Mouse (Mus musculus): Measurements from ENCODE around the gene Swi5.
"Not testable (repeated sequence)": the region's sequence is repeated elsewhere in the genome, so short reads cannot be mapped to it uniquely, and the experiment has no call there.

Gene Swi5

DNA sequence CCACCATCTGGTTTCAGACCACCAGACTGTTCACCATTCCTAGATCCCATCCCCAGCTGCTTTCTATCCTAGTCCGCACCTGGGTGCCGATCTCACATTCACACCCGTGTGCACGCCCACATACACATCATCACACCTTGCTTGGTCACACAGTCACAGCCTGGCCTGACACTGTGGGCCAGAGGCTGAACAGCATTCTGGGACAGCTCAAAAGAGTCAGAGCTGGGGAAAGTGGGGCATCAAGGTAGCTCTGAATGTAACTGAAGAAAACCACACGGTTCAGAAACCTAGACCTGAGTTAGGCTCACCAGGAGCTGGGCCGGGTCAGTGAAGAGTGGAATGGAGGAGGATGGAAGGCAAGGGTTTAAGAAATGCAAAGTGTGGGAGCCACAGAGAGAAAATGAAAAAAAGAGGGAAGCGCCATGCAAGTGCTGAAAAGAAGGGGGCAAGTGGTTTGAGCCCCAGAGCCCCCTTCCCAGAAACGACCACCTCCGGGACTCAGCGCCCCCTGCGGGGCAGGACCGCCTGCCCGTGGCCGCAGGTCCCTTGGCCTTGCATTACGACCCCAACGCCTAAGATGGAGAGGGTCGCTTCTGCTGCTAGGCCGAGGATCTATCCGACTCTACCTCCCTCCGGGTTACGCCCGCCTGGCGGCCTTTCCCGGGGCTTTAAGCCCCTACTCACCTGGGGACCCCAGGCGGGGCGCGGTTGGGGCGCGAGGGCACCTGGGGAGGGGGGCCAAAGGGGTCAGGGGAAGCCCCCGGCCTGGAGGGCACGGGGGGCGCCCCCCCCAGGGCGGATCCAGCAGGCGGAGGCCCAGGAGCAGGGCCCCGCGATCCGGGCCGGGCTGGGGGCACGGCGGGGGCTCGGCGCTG is 23.8 kb upstream of the Swi5 start:
- DNase-seq, result peak in 1 of 2 experiments; percentile 21

DNA sequence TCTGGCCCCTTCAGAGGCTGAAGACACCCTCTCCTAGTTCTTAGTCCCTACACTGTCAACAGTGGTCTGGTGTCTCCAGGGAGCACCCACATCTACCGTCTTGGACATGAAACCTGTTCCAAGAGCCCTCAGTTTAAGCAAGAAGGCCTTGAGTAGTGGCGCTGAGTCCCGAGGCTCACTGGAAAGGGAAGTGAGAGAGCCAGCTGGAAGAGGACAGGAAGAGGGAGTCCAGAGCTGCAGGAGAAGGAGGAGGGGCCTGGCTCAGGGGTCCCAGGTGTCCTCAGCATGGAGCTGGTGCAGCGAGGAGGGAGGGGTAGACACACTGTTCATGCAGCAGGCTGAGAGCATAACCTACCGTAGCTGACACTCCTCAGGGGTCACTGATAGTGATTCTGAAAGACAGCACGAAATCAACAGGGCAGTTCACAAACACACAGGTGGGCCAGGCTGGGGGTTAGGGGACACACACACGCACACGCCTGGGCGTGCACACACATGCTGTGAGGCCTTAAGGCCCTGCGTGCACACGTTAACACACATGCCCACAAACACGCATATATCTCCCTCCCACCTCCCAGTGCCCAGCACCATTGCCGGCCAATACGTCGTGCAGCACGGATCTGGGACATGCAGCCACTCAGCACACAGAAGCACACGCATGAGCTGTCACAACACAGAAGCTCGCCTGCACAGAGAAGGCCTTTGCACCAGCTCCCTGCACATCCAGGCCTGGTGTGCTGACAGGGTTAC is 22.4 kb upstream of the Swi5 start:
- DNase-seq, result peak in 1 of 2 experiments; percentile 28

DNA sequence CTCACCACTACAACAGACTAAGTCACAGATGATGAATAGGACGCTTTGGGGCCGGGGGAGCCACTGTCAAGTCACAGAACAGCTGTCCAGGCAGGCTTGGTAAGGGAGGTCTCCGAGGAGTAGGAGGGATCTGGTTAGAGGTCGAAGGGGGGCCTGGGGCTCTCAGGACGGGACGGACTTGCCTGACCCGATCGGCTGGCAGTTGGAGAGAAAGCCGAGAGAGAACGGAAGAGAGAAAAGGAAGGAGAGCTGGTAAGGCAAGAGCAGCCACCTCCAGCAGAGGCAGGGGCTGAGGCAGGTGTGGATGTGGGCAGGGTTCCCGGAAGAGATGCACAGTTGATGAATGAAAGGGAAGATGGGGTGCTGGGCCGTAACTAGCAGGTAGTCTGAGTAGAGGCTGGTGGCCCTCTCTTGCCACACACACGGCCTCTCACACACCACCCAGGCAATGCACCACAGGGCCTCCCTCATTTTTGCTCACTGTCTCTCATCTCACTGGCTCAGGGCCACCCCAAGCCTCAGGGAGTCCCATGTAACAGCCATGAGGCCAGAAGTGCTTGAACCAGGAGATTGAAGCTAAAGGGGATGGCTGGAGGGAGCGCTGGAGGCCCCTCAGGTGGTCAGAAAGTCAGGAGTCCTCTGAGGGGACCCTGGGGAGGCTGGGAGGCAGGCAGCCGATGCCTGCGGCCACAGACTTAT is 21.1 kb upstream of the Swi5 start:
- DNase-seq, result peak; percentile 57 to 59

DNA sequence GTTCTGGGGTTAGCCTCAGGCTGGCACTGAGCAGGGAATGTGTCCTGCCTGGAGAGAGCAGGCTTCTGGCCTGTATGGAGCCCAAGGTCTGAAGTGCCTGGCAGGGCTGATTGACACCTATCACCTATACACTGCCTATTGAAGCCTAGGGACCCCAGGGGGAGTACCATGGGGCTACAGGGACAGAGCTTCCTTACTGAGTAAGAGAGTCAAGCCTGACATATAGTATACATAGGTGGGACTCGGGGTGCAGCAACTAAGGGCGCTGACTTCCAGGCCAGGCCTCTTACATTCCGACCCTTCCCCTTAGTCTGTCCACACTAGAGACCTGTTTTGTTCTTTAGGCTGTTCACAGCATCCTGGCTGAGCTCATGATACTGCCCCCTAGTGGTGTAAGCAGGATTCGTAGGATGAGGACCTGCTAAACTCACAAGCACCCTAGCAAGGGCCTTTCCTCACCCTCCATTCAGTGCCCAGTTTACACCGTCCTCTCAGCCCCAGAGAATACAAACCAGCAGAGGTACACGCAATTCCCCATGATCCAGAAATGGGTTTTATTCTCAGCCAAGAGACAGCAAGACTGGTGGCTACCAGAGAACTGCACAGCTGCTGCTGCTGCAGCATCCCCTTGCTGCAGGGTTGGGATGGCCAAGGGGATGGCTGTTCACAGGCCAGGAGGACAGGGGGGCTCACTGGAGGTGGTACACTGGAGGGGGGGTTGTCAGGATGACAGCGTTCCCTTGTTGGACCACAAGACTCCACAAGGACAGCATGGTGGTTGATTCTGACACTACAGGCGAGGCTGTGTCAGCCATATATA is 20.3 kb upstream of the Swi5 start:
- DNase-seq, result peak; percentile 79 to 83

DNA sequence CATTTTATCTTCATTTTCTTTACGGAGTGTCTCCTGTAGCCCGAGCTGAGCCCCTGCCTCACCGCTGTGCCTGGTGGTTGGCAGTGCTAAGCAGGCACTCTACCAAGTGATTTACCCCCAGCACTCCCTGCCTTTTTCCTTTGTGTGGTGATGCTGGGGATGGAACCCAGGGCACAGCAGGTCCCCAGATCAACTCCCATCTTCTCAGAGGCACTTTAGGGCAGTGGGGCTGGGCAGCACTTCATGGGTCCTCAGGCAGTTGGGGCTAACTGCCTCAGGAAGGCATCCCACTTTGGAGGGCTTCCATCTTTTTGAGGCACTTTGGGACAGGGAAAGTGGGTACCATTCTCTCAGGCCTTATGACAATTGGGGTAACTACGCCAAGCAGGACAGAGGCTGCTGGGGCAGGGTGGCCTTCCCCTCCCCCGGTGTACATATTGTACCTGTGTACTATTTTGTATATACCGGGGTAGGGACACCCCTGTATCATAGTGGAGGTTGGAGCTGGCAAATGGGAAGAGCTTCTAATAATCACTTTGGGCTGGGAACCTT is 19.4 kb upstream of the Swi5 start:
- DNase-seq, result peak in 1 of 2 experiments; percentile 32

DNA sequence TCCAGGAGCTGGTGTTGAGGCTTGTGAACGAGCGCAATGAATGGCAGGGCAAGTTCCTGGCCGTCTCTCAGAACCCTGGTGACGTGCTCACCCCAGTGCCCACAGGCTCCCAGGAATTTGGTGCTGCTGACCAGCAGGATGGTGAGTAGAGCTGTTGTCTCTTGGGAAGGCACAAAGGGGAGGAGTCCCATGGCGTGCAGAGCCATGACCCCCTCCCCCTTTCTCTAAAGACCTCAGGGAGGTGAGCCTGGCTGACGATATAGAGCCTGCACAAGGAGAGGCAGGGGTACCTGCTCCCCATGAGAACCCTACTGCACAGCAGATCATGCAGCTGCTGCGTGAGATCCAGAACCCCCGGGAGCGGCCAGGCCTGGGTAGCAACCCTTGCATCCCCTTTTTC is 18.3 kb upstream of the Swi5 start:
- peak in 1 of 2 experiments; percentile 33 for DNase-seq

DNA sequence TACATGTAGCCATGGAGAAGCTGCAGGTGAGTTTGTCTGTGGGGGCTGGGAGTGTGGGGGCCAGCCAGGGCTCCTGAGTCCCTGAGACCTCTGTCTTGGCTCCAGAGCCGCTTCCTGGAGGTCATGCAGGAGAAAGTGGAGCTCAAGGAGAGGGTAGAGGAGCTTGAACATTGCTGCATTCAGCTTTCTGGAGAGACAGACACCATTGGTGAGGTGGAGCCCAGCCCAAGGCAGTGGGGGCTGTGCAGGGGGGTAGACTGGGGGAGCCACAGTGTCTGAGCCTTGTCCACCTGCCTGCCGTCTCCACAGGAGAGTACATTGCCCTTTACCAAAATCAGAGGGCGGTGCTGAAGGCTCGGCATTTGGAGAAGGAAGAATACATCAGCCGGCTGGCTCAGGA is 17.8 kb upstream of the Swi5 start:
- peak in 1 of 2 experiments; percentile 22 for DNase-seq

DNA sequence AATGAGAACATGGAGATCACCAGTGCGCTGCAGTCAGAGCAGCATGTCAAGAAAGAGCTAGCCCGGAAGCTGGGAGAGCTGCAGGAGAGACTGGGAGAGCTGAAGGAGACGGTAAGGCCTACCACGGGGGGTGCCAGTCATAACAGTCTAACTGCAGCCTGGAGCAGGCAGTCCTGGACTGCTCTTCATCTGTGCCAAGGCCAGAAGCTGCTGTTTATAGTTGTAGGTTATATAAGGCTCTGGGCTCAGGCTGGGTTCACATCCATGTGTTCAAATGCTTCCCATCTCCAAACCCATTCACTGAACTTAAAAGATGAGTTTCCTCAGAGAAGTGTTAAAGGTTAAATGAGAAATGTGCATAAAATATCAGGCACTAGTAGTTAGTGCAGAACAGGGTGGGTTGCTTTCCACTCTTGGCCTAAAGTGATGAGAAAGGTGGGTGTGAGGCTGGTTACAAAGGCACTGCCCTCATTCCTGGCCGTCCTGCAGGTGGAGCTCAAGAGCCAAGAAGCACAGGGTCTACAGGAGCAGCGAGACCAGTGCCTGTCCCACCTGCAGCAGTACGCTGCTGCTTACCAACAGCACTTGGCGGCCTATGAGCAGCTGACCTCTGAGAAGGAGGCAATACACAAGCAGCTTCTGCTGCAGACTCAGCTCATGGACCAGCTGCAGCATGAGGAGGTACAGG is 16.4 kb upstream of the Swi5 start:
- peak; percentile 85 to 86 for DNase-seq

DNA sequence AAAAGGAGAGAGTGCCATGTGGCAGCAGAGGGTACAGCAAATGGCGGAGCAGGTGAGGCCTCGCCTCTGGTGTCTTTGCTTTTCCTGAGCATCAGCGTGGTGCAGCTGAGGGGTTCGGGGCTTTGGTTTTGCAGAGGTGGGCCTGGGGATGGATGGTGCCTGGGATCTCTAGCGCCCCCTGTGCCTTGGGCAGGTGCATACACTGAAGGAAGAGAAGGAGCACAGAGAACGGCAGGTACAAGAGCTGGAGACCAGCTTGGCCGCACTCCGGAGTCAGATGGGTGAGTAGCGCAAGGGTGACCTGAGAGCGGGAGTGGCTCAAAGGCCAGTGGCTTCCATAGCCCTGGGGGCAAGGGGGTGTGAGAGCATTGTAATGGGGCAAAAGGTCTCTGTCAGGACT is 15.1 kb upstream of the Swi5 start:
- DNase-seq, result no peak

DNA sequence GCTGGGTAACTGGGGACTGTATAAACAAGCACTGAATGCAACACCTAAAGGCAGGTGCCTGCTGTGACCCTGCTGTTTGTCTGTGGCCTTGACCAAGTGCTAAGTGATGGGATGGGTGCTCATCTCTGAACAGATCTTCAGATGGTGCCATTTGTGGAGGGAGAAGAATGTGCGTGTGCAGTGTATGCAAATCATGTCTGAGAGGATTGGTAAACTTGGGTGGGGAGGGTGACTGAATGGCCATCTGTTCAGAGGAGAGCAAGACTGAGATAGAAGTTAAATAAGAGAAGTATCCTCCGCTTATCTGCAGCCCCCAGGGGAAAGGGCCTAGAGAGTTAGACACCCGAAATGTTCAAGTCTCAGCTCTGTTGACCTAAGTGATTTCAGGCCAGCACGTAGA is 11.6 kb upstream of the Swi5 start:
- no peak for DNase-seq

DNA sequence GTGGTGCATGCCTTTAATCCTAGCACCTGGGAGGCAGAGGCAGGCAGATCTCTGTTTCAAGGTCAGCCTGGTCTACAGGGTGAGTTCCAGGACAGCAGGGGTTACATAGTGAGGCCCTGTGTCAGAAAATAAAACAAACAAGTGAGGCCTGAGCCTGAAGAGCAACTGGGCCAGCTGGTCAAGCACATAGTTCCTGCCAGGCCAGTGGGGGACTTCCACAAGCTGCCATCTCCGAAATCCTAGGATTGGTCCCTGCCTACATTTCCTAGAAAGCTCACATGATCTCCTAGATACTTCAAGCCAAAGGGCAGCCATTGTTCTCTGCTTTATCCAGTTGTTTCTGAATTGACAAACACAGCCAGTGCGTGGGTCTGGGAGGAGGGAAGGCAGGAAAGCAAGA is 8.0 kb upstream of the Swi5 start:
- not testable (repeated sequence) for DNase-seq

DNA sequence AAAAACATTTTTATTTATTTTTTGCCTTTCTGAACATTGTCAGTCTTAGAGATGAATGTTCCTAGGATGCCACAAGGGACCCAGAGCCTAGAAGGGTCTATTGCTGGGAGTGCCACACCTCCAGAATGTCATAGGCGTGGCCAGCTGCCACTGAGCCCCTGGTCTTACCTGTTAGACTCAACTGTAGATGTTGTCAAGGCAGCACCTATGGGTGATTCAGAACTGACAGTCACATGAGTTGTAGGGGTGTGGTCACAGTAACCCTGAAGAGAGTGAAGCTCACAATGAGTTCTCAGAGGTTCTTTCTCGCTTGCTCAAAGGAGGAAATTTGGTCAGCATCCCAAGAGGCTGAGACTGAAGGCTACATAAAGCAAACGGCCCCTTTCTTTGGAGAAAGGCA is 7.4 kb upstream of the Swi5 start:
- no peak for DNase-seq

DNA sequence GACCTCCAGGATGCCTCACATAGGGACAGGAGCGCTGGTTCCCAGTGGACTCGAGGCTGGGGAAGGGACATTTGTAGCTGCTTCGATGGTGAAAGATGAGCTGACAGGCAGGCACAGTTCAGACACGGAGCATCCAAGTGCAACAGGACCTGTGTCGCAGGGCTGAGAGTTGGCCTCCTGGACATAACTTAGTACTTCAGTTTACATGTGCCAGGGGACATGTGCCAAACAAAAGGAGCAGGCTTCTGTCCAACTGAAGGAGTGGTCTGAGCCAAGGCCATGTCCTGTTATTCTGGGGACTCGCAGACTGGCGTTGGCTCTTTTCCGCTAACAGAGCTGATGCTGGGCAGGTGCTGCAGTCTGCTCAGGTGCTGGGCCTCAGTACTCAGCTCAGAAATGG is 6.5 kb upstream of the Swi5 start:
- peak; percentile 60 to 65 for DNase-seq

DNA sequence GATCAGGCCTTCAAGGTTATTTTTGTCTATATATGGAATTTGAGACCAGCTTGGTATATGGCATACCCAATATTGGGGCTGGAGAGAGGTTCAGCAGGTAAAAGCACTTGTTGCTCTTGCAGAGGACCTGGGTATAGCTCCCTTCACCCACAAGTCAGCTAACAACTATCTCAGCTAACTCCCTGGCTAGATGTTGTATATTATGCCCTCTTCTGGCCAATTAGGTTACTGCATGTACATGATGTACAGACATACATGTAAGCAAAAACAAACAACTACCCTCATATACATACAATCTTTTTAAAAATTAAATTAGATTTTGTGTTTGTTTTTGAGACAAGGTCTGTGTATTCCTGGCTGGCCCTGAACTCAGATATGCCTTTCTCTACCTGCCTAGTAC is 1.7 kb upstream of the Swi5 start:
- no peak for DNase-seq

DNA sequence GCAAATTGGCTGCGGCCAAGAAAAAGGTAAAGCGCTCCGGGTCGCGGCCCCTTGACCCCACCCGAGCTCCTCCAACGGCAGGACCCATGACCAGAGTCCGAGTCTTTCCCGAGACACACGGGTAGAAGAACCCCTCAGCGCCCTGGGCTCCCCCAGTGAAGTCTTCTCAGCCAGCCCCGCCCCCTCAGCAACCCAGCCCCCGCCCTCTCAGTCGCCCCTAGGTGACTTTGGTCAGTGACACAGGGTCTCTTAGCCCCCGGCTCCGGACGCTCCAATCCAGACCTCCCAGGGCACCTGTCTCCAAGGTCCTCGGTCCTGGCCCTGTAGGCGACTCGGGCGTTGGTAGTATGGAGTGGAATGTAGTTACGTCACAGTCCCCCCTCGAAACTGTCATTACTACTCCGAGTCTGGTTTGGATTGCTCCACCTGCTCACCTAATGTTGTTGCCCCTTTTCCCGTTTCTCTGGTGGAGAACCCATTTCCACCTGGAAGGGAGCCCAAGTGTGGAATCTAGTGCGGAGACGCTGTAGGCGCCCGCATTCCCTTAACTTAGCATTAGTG is 576 bp upstream of the Swi5 start:
- DNase-seq, result no peak

DNA sequence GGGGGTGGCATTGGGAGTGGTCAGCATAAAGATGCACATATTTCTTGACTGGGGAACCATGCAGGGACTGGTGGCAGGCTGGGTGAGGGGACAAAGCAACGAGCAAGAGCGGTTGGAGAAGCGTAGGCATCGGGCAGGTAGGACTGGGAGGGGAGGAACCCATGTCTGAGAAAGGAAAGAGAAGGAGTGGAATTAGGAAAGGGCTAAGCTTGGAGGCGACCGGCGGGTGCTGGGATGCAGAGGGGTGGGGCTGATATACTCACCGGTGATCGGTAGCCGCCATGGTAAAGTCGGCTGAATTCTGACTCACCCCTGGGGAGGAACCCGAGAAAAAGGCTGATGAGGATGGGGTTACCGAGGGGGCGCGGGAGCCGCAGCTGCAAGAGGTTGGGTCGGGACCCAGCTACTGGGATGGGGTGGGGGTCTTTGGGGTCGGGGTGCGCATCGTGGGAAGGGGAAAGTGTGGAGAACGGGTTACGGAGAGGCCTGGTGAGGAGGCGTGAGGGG is 488 bp downstream of the Swi5 start, which contains the start of gene Golga2:
TSS of gene Golga2 (plus strand) at position 51 of the 507 bp plus-strand sequence.
- no peak for DNase-seq

DNA sequence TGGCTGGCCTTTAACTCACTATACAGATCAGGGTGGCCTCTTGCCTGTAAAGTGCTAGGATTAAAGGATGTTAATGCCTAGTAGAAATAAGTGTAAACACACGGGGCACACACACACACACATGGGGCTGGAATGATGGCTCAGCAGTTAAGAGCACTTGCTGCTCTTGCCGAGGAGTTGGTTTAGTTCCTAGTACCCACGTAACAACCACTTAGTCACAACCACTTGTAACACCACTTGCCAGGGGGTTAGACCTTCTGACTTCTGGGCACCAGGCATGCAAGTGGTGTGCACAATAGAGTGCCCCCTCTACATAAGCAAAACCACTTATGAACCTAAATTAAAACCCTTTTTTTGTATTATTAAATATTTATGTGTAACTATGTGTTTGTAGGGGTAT is 3.9 kb downstream of the Swi5 start:
- no peak for DNase-seq

DNA sequence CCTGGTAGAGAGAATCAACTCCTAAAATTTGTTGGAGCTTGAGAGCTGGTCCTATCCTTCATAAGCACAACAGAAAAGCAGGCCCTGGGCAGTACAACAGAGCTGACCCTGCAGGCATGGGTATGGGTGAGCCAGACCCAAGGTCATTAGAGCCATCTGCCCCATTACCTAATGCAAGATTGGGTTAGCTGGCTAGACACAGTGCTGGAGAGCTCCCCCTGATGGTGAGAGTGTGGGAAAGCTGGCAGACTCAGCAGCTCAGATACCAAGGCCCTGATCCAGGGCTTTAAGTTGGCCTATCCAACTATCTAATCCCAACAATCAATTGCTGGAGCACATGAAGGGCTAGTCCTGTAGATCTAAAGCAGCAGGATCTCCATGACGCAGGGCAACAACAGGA is 5.1 kb downstream of the Swi5 start:
- peak; percentile 62 to 66 for DNase-seq

DNA sequence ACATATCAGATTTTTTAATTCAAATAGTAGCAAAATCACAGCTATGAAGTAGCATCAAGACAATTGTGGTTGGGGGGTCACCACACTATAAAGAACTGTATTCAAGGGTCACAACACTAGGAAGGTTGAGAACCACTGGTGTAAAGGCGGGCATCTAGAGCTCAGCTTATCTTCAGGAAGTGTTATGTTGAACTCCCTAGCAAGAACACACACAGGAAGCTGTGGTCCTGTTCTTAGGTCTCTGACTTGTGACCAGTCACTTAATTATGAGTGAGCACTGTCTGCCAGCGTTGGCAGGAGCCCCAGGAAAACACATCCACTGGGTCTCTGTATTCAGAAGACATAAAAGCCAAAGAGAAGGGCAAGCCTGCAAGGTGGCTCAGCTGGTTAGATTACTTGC is 5.6 kb downstream of the Swi5 start:
- no peak for DNase-seq

DNA sequence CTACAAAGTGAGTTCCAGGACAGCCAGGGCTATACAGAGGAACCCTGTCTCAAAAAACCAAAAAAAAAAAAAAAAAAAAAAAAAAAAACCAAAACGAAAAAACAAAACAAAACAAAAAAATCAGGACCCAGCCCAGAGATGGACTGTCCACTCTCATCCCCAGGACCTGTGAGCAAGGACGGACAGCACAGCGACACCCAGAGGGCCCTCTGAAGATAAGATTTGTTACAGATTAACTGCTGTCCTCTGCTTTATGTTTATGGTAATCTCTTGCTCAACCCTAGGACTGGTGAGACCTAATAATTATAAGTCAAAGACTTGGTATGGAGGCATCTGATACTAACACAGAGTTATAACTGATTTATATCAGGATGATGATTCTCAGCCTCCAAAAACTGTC is 12.1 kb downstream of the Swi5 start:
- DNase-seq, result no peak

DNA sequence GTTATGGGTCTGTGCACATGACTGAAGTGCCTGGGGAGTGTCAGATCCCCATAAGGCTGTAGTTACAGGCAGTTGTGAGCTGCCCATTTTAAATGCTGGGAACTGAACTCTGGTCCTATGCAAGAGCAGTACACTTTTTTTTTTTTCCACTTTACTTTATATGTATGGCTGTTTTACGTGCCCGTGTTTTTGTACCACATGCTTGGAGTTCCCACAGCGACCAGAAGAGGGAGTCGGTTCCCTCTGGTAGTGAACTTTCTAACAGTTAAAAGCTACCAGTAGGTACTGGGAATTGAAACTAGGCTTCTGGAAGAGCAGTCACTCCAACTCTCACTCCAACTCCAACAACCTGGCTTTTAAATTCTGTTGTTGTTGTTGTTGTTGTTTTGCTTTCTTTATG is 27.2 kb downstream of the Swi5 start:
- DNase-seq, result peak; percentile 55 to 58

All from cerebellum, adult 18-20 months (tissue).